Mouse (Mus musculus) ES-E14 (cell line): ENCODE measurements at regions not wholly inside any gene's neighbourhood (a gene's known extent, or its start where the extent isn't known, plus 50 kb on each side); places are given as distances from the start of the nearest gene placed in this dataset.
A peak's percentile ranks its signal among the peaks of the same experiment; 100 is the strongest.

Experiments used
- DNase-seq: peaks from one replicate; pipeline ENCODE4 v3.0.0-alpha.2; 2013; ENCODE audit warnings: low read depth, low spot score
- H3K27ac ChIP-seq: 2 replicates; pipeline ENCODE4 v1.5.1; 2012; ENCODE audit warnings: low read depth, mild to moderate bottlenecking, low read length, moderate library complexity, mixed read lengths; ENCODE audit not compliant: poor library complexity, insufficient read depth, severe bottlenecking
- H3K36me3 ChIP-seq: 2 replicates; pipeline ENCODE4 v1.6.1; 2012; ENCODE audit warnings: mild to moderate bottlenecking, low read length, moderate library complexity, mixed read lengths; ENCODE audit not compliant: control insufficient read depth, poor library complexity, insufficient read depth, severe bottlenecking
- H3K4me1 ChIP-seq, 2 experiments: fragments of 150-350 bp in 1 of 2; sonication (generic) in 1 of 2; 2 replicates each; pipeline ENCODE4 v1.6.1; 2012; ENCODE audit warnings: low read length in 2 of 2, mild to moderate bottlenecking in 1 of 2, mixed read lengths in 1 of 2; ENCODE audit not compliant: control insufficient read depth in 2 of 2, insufficient read depth in 2 of 2, poor library complexity in 1 of 2
- H3K4me3 ChIP-seq, 2 experiments: fragments of 150-350 bp in 1 of 2; sonication (generic) in 1 of 2; 2 replicates each; pipeline ENCODE4 v1.5.1; 2012; ENCODE audit warnings: low read length in 2 of 2, low read depth in 1 of 2, mild to moderate bottlenecking in 1 of 2, mixed read lengths in 1 of 2; ENCODE audit not compliant: insufficient read depth in 1 of 2, poor library complexity in 1 of 2, severe bottlenecking in 1 of 2
- H3K9ac ChIP-seq: 2 replicates; pipeline ENCODE4 v1.6.1; 2012; ENCODE audit warnings: low read depth, mild to moderate bottlenecking, low read length, mixed read lengths; ENCODE audit not compliant: poor library complexity, insufficient read depth, severe bottlenecking
- H3K9me3 ChIP-seq: fragments of 150-350 bp; sonication (generic); 2 replicates; pipeline ENCODE4 v1.6.1; 2012; ENCODE audit warnings: low read depth, mild to moderate bottlenecking, low read length; ENCODE audit not compliant: control insufficient read depth, insufficient read depth
- CHD2 ChIP-seq: IDR thresholded peaks from 2 replicates; pipeline ENCODE4 v1.6.1; 2014; ENCODE audit warnings: mild to moderate bottlenecking, low read depth, low read length, inconsistent platforms
- HCFC1 ChIP-seq: IDR thresholded peaks from 2 replicates; pipeline ENCODE4 v1.6.1; 2012; ENCODE audit warnings: low read length, inconsistent platforms, borderline replicate concordance; ENCODE audit not compliant: insufficient read depth
- MAFK ChIP-seq: IDR thresholded peaks from 2 replicates; pipeline ENCODE4 v1.6.1; 2014; ENCODE audit warnings: mild to moderate bottlenecking, low read depth, low read length, inconsistent platforms; ENCODE audit not compliant: insufficient read depth
- ZC3H11A ChIP-seq: IDR thresholded peaks from 2 replicates; pipeline ENCODE4 v1.6.1; 2012; ENCODE audit warnings: low read depth, mild to moderate bottlenecking, inconsistent platforms, low read length, borderline replicate concordance
- ZNF384 ChIP-seq: IDR thresholded peaks from 2 replicates; pipeline ENCODE4 v1.6.1; 2012; ENCODE audit warnings: low read depth, low read length, inconsistent platforms
- in situ Hi-C, 2 experiments: fragments of 600-800 bp; cut with MboI; formaldehyde crosslinking; loops; one replicate each; pipeline ENCODE4 v1.15.1; 2025; ENCODE audit warnings: low sequenced_read_pairs in 2 of 2, inconsistent platforms in 1 of 2; ENCODE audit not compliant: unreplicated experiment in 2 of 2

GRCm38 (mm10) chr3:52197982-52198750 lies 70.0 kb upstream of the Foxo1 start:
- no peak for DNase-seq
- TF ChIP-seq ZNF384 (peak; percentile 66), HCFC1 (no peak), MAFK (no peak), CHD2 (no peak)
- H3K9me3 ChIP-seq = no peaks in the 10 kb centered on the region
- H3K9ac ChIP-seq = no peak overlapping the region
- no peak overlapping the region for H3K4me3 ChIP-seq
- H3K4me1 ChIP-seq = peaks cover 0 to 2% of the 10 kb centered on the region in 2 experiments; a peak in 1 of 4 replicates
- no peak overlapping the region for H3K27ac ChIP-seq
- in situ Hi-C loops = no loop called here
- no peaks in the 10 kb centered on the region for H3K36me3 ChIP-seq

- Histone ChIP-seq H3K9ac (no peak overlapping the region), H3K36me3 (no peaks in the 10 kb centered on the region), H3K27ac (no peak overlapping the region), H3K4me3 (no peak overlapping the region), H3K4me1 (peaks cover 0 to 2% of the 10 kb centered on the region in 2 experiments; a peak in 1 of 4 replicates), H3K9me3 (no peaks in the 10 kb centered on the region)
- in situ Hi-C loops = no loop called here
- TF ChIP-seq HCFC1 = no peak
- no peak for DNase-seq
Observed at GRCm38 (mm10) chr3:52198751-52199738, 69.1 kb upstream of the Foxo1 start.

GRCm38 (mm10) chr3:52200106-52200505 lies 68.0 kb upstream of the Foxo1 start:
- H3K4me3 ChIP-seq = no peak overlapping the region
- no peak overlapping the region for H3K9ac ChIP-seq
- H3K27ac ChIP-seq = no peak overlapping the region
- in situ Hi-C loops = no loop called here
- peaks cover 0 to 2% of the 10 kb centered on the region in 2 experiments; a peak in 1 of 4 replicates for H3K4me1 ChIP-seq
- DNase-seq = no peak
- TF ChIP-seq HCFC1 (no peak), ZC3H11A (no peak), MAFK (no peak), CHD2 (no peak), ZNF384 (no peak)
- no peaks in the 10 kb centered on the region for H3K9me3 ChIP-seq
- H3K36me3 ChIP-seq = no peaks in the 10 kb centered on the region

GRCm38 (mm10) chr3:52210556-52211302 lies 57.4 kb upstream of the Foxo1 start:
- Histone ChIP-seq H3K27ac (no peak overlapping the region), H3K36me3 (no peaks in the 10 kb centered on the region), H3K4me1 (peaks cover 0 to 2% of the 10 kb centered on the region in 2 experiments; a peak in 2 of 4 replicates), H3K9ac (no peak overlapping the region), H3K4me3 (no peak overlapping the region), H3K9me3 (no peaks in the 10 kb centered on the region)
- no peak for TF ChIP-seq HCFC1
- TF ChIP-seq MAFK = no peak
- no peak for TF ChIP-seq ZNF384
- no peak for TF ChIP-seq CHD2
- no peak for TF ChIP-seq ZC3H11A
- no peak for DNase-seq
- in situ Hi-C loops = no loop called here
